ENCODE assay signal across 8 mouse cellular contexts in genomic region chr3:97939626-97940510, GRCm38 (mm10). TPM values are rescaled to one million over a fixed set of nuclear protein-coding genes. Genes with fewer than 3 reads are reported as not detected.
DNase-seq lines count a peak whose midpoint lies in the region; ATAC-seq and TF ChIP-seq lines count a peak whose summit lies in the region.

No protein-coding gene starts in this region.

- intact Hi-C loops in left cerebral cortex, postnatal 25 days (cut with DNase I) = loop anchor here (5.0 kb wide), 1 partner anchor 72 kb away; the partner anchor contains the start of gene Notch2

- no peak overlapping the region for H3K9ac ChIP-seq in heart, embryonic 15.5 days
- no peak overlapping the region for H3K9ac ChIP-seq in embryonic facial prominence, embryonic 12.5 days
- H3K9ac ChIP-seq in intestine, postnatal 0 days (ENCODE audit: low read depth, low read length) = no peak overlapping the region
- no peak overlapping the region for H3K9ac ChIP-seq in midbrain, embryonic 15.5 days

- H3K4me2 ChIP-seq in heart, embryonic 15.5 days = no peak overlapping the region
- no peak overlapping the region for H3K4me2 ChIP-seq in embryonic facial prominence, embryonic 12.5 days (replicated peaks)
- no peak overlapping the region for H3K4me2 ChIP-seq in intestine, postnatal 0 days (replicated peaks; ENCODE audit: low read depth)
- no peak overlapping the region for H3K4me2 ChIP-seq in midbrain, embryonic 15.5 days

- no peak for DNase-seq in heart, adult 8-10 months (ENCODE audit: low spot score)
- DNase-seq in left cerebral cortex, postnatal 25 days (ENCODE audit: low spot score in 2 of 2) = no peak
- no peak for DNase-seq in spleen, postnatal 4 days (ENCODE audit: low spot score in 2 of 2)
- no peak for DNase-seq in ovary, postnatal 14 days (ENCODE audit: low spot score)

- no peak overlapping the region for H3K4me3 ChIP-seq in heart, embryonic 15.5 days
- no peak overlapping the region for H3K4me3 ChIP-seq in embryonic facial prominence, embryonic 12.5 days
- H3K4me3 ChIP-seq in intestine, postnatal 0 days (ENCODE audit: low read depth, low read length) = no peak overlapping the region
- no peak overlapping the region for H3K4me3 ChIP-seq in midbrain, embryonic 15.5 days

- H3K9me3 ChIP-seq in heart, embryonic 15.5 days (replicated peaks) = no peaks in the 10 kb centered on the region
- no peaks in the 10 kb centered on the region for H3K9me3 ChIP-seq in embryonic facial prominence, embryonic 12.5 days
- no peaks in the 10 kb centered on the region for H3K9me3 ChIP-seq in intestine, postnatal 0 days (ENCODE audit: control insufficient read depth)
- no peaks in the 10 kb centered on the region for H3K9me3 ChIP-seq in midbrain, embryonic 15.5 days

- no peaks in the 10 kb centered on the region for H3K36me3 ChIP-seq in heart, embryonic 15.5 days
- no peaks in the 10 kb centered on the region for H3K36me3 ChIP-seq in embryonic facial prominence, embryonic 12.5 days
- no peaks in the 10 kb centered on the region for H3K36me3 ChIP-seq in intestine, postnatal 0 days (ENCODE audit: control insufficient read depth, insufficient read depth)
- H3K36me3 ChIP-seq in midbrain, embryonic 15.5 days (replicated peaks) = no peaks in the 10 kb centered on the region

- no peak for TF ChIP-seq CTCF in intestine, postnatal 0 days (IDR thresholded peaks at IDR 0.05; ENCODE audit: low read depth)

- 39% methylated on average over 10 of the region's 10 CpGs for WGBS in heart, embryonic 15.5 days
- WGBS in embryonic facial prominence, embryonic 12.5 days = 6% methylated on average over 10 of the region's 10 CpGs
- WGBS in intestine, postnatal 0 days = 17% methylated on average over 10 of the region's 10 CpGs
- WGBS in midbrain, embryonic 15.5 days = 4% methylated on average over 10 of the region's 10 CpGs

- ATAC-seq in heart, embryonic 15.5 days (replicated peaks; ENCODE audit: insufficient number of reproducible peaks, insufficient read depth, low FRiP score, low read depth) = no peak
- ATAC-seq in embryonic facial prominence, embryonic 12.5 days (ENCODE audit: insufficient number of reproducible peaks, insufficient read depth, low FRiP score, low TSS enrichment) = no peak
- peak; percentile 43; the same call in 1 of the 2 replicates for ATAC-seq in intestine, postnatal 0 days
- ATAC-seq in midbrain, embryonic 15.5 days (replicated peaks) = no peak

- H3K4me1 ChIP-seq in heart, embryonic 15.5 days (replicated peaks) = peaks cover 31% of the 10 kb centered on the region
- H3K4me1 ChIP-seq in embryonic facial prominence, embryonic 12.5 days = peaks cover 58% of the 10 kb centered on the region
- H3K4me1 ChIP-seq in intestine, postnatal 0 days (replicated peaks; ENCODE audit: control insufficient read depth, insufficient read depth, low read length) = no peaks in the 10 kb centered on the region
- H3K4me1 ChIP-seq in midbrain, embryonic 15.5 days = peaks cover 49% of the 10 kb centered on the region

- H3K27me3 ChIP-seq in heart, embryonic 15.5 days = no peaks in the 10 kb centered on the region
- no peaks in the 10 kb centered on the region for H3K27me3 ChIP-seq in embryonic facial prominence, embryonic 12.5 days
- H3K27me3 ChIP-seq in intestine, postnatal 0 days (replicated peaks; ENCODE audit: control insufficient read depth, insufficient read depth, low read length) = no peaks in the 10 kb centered on the region
- 0 out of 2 replicates have a peak, but pooled peaks cover 5% of the 10 kb centered on the region for H3K27me3 ChIP-seq in midbrain, embryonic 15.5 days (replicated peaks)

- 0 out of 2 replicates have a peak overlapping the region, but pooled peaks have one; percentile 11 for H3K27ac ChIP-seq in heart, embryonic 15.5 days
- H3K27ac ChIP-seq in embryonic facial prominence, embryonic 12.5 days = peak overlapping the region; percentile 96
- H3K27ac ChIP-seq in intestine, postnatal 0 days (ENCODE audit: low read depth, low read length) = no peak overlapping the region
- H3K27ac ChIP-seq in midbrain, embryonic 15.5 days = peak overlapping the region; percentile 1; the same call in 1 of the 2 replicates

RNA-seq across cellular contexts. Expression of gene Sec22b, which starts 38.9 kb away (rescaled TPM):
- polyA plus RNA-seq in heart, embryonic 15.5 days (2015; fragmentation: Nextera tagmentation; extraction: Ambion mirVana) = 98.1 and 118 TPM in 2 replicates
- total RNA-seq in heart, adult 8-10 months (2022) = 10 to 100 TPM; 43.2 to 56.8 (median 53.3) TPM
- 128 and 129 TPM in 2 replicates for polyA plus RNA-seq in embryonic facial prominence, embryonic 12.5 days (2016; fragmentation: Nextera tagmentation; extraction: Ambion mirVana)
- 226 and 228 TPM in 2 replicates for polyA plus RNA-seq in intestine, postnatal 0 days (2015; fragmentation: Nextera tagmentation; extraction: Ambion mirVana)
- 89.3 and 93.7 TPM in 2 replicates for polyA plus RNA-seq in midbrain, embryonic 15.5 days (2015; fragmentation: Nextera tagmentation; extraction: Ambion mirVana)
- total RNA-seq in left cerebral cortex, postnatal 25 days (2021) = 10 to 100 TPM; 70.9 to 76.7 TPM

RNA-seq across cellular contexts. Expression of gene Pde4dip, which starts 51.4 kb away (rescaled TPM):
- 93.0 and 99.0 TPM in 2 replicates for polyA plus RNA-seq in heart, embryonic 15.5 days (2015; fragmentation: Nextera tagmentation; extraction: Ambion mirVana)
- 1,000 to 10,000 TPM; 1,836 to 2,320 (median 2,004) TPM for total RNA-seq in heart, adult 8-10 months (2022)
- polyA plus RNA-seq in embryonic facial prominence, embryonic 12.5 days (2016; fragmentation: Nextera tagmentation; extraction: Ambion mirVana) = 32.4 and 34.9 TPM in 2 replicates
- 10.0 and 12.4 TPM in 2 replicates for polyA plus RNA-seq in intestine, postnatal 0 days (2015; fragmentation: Nextera tagmentation; extraction: Ambion mirVana)
- 69.7 and 75.7 TPM in 2 replicates for polyA plus RNA-seq in midbrain, embryonic 15.5 days (2015; fragmentation: Nextera tagmentation; extraction: Ambion mirVana)
- 100 to 1,000 TPM; 246 to 251 TPM for total RNA-seq in left cerebral cortex, postnatal 25 days (2021)
